Mouse (Mus musculus) retina, adult 2 months (tissue): ENCODE data around the gene Bmpr1b.
"Not testable (repeated sequence)": the region's sequence is repeated elsewhere in the genome, so short reads cannot be mapped to it uniquely, and the experiment has no call there.

Experiments
- DNase-seq: peaks from one replicate; pipeline ENCODE4 v3.0.0-alpha.2; 2012; ENCODE audit warnings: low read depth, low spot score

The Bmpr1b gene

DNA sequence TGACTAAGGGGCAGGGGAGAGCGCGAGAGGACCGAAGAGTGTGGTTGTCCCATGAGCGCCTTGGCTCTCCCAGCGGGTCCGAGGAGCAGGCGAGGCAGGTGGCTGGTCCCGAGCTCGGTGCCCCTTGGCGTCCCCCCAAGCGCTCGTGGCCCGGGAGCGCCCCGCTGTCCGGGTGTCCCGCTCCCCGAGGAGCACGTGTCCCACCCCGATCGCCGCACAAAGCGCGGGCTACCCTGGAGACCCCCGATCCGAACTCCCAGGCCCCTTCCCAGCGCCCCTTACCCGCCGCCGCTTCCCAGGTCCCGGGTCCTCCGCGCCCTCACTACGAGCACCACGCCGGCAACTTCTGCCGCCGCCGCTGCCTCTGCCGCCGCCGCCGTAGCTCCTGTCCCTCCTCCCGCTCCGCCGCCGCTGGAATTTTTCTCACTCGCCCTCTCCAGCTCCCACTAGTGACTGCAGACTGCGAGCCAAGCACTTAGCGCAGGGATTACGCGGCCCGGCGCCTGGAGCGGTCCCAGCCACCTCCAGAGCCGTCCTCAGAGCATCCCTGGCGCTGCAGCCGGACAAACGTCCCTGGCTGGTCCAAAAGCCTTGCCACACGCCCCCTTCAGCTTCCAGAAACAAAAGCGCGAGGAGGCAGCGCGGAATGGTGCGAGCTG, at the start of gene Bmpr1b:
Bmpr1b (minus strand) TSS at position 563 of the 659 bp plus-strand sequence.
- DNase-seq = peak; percentile 20

DNA sequence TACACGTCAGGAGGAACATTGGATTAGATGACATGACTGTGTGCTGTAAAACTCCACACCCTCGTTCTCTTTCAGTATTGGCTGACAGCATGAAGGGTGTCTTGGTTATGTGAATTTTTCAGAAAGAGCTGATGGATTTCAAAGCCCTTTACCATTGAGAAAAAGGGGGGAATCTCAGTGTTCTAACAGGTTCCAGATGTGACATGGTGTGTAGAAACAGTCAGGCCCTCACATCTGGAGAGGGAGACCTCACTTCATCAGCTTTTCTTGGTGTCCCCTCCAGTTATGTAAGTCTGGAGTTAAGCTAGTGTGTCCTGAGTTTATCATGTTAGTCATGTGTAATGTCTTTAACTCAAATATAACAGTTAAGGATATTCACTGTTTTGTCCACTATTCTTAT, 43.6 kb upstream of the Bmpr1b start:
- DNase-seq = no peak

DNA sequence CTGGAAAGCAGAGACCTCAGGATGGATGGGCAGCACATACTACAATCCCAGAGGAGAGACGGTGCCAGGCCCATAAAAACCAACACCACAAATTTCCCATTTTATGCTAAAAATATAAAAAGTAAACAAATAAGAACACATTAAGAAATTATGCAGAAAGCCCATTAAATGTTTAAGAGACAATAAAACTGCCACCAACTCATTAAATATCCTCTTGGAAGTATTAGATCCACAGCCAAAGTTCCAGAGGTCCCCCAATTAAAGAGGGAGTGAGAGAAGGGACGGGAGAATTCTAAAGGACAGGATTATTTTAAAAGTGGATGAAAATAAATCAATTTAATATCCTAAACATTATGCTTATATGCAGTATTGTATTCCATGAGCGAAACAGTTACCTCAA, 43.0 kb upstream of the Bmpr1b start:
- no peak for DNase-seq

DNA sequence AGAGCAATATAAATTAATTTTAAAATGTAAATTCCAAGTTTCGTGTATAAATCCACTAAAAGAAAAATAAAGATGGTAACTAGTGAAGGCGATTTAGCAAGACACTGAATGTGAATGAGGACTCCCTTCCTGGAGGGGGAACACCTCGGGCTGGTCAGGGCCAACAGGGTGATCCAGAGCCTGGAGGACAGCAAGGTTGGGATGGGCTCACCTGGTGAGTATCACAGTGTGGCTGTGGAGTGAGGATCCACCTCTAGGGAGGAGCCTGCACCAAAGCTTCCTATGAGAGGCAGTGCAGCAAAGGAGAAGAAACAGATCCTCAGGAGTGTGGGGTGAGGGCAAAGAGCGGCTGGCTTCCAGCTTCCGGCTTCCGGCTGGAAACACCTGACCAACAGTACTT, 40.8 kb upstream of the Bmpr1b start:
- no peak for DNase-seq

DNA sequence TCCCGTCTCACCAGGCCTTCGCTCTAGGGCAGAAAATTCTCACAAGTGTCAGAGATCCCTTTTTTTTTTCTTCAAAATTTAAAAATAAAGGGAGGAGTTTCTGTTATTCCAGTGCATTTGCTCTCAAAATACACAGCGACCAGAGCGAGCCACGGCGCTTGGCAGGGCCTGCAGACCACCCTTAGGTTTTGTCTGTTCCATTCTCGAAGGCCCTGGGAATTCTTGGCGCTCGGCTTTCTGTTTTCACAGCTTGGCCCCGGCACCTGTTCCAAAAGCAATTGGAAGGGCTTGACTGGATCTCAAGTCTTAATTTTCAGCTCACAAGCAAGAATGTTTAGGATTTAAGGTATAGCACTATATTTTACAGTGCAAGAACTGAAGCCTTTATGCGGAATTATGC, 39.8 kb upstream of the Bmpr1b start:
- no peak for DNase-seq

DNA sequence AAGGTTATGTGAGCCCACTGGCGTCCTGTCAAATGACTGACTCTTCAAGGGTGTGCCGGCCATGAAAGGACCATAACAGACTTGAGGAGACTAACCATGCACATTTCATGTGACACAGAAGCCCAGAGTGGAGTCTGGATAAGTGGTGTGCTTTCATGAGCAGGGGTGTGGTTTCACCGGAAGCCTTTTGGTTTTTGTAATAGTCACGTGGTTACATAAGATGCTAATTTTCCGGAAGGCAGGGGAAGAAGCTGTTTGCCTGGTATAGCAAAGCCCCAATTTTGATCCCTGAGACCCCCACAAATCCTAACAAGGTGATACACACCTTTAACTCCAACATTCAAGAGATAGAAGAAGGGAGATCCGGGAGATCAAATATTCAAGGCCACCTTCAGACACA, 38.3 kb upstream of the Bmpr1b start:
- DNase-seq = no peak

DNA sequence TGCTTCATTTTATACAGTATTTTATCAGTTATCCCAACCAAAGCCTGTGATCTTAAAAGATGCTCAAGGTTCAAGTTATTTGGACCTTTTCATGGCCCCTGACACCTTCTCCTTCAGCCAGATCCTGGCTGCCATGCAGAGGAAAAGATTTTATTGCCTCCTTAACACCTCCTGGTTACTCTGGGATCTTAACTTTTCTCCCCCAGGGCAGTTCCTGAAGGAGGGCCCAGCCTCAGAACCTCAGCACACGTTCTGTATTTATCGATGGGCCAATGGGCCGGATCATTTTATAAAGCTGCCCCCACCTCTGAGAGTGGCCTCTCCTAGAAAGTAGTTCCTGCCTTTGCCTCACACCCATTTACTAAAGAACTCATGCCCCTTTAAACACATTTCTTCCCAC, 37.1 kb upstream of the Bmpr1b start:
- no peak for DNase-seq

DNA sequence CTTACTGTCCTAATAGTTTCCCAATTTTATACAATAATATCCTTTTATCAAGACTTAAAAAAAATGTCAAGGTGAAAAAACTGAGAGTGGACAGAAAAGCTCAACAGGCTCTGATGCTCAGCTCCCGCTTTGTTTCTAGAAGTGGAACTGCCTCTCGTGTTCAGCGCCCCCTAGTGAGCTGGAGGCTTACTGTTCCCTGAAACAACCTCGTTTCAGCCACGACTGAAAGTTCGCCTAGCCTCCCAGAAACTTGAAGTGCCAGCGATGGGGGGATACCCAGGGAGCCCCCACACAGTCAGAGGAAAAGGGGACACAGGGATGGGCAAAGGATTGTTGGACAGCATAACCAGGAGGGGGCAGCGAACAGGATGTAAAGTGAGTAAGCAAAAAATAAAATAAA, 26.9 kb upstream of the Bmpr1b start:
- no peak for DNase-seq

DNA sequence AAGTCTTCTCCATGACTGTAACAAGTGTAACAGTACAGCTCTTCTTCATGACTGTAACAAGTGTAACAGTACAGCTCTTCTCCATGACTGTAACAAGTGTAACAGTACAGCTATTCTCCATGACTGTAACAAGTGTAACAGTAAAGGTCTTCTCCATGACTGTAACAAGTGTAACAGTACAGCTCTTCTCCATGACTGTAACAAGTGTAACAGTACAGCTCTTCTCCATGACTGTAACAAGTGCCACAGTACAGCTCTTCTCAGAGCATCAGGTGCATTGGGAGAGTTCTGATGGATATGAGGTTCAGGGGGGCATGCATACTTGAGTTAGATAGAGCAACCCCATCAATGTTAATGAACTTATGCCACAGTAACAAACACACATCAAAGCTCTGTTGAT, 22.4 kb upstream of the Bmpr1b start:
- not testable (repeated sequence) for DNase-seq

DNA sequence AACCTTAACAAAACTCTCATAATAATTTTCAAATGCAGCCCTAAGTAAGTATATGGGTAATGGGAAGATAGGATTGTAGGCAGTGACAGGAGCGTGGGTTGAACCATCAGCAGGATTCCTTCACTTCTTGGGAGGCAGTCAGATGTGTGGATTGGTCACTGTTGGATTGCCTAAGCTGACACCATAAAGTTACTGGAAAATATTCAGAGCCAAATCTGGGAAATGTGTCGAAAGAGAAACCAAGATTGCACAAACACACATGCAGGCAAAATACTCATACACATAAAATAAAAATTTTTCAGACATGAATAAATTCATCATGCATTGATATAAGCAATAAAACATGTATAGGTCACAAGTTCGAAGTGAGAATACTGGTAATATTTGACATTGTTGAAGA, 17.3 kb upstream of the Bmpr1b start:
- DNase-seq = no peak

DNA sequence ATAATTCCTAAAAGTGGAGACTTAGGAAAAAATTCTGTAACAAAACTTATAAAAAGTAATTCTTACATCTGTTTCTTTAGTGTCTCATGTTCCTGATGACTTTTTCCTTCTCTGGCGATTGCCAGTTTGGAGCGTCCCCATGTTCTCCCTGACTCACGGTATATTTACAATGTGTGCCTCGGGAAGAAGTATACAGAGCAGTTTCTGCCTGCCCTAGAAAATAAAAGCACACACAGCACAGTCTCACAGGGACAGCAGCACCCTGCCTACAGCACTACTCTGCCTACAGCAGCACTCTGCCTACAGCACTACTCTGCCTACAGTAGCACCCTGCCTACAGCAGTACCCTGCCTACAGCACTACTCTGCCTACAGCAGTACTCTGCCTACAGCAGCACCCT, 4.8 kb upstream of the Bmpr1b start:
- DNase-seq = no peak

DNA sequence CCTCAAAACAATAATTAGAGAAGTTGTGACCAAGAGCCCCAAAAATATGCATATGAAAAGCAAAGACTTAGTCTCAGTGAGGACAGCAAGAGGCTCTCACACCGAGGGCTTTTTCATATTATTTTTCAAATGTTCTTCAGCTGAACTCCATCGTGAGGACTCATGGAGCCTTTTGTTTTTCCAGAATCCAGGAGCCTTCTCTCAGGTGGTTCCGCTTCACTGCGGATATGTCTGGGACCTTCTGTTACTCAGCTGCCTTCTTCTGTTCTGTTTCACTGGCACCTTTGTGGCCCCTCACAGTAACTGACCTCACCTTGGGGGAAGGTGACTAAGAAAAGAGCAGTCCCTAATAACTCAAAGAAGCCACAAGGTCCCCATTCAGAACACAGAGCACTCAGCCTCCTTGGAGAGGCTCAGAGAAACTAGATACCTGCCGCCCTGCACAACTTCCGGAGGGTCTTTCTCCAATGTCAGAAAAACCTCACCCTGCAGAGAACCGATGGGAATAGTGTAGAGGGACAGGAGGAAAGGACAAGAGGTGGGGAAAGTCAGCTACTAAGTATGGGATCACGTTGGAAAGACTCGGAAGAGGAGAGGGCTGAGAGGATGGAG, 868 bp downstream of the Bmpr1b start:
- DNase-seq = no peak

DNA sequence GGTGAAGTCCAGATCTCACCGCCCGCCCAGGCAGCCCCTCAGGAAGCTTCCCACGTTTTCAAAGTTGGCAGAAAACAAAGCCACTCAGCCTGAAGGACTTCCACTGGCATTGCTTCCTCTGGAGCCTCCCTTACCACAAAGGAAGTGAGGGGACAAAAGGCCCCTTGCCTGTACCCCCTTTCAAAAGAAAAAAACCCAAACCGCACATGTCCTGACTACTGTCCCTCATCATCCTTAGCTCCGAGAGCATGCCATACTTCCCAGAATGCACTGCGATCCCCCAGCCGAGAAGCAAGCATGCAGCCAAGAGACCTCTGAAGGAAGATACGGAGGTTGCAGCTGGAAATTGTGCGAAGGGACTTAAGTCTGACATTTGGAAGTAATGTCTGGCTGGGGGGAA, 4.2 kb downstream of the Bmpr1b start:
- no peak for DNase-seq

DNA sequence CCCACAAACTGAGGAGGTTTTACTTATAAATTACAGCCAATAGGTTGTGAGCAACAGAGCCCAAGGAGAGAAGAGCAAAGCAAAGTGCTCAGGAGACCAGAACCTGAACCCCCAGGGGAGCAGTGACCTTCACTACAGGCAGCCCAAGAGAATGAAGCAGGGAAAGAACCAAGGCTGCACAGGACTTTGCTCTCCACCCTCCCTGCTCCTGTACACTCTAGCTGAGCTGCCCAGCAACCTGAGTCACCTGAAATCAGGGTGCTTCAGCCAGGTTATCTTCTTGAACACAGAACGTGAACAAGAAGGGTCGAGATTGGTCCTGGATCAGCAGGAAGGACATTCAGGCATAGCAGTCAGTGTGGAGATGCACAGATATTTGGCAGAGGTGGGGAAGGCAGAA, 5.3 kb downstream of the Bmpr1b start:
- no peak for DNase-seq

DNA sequence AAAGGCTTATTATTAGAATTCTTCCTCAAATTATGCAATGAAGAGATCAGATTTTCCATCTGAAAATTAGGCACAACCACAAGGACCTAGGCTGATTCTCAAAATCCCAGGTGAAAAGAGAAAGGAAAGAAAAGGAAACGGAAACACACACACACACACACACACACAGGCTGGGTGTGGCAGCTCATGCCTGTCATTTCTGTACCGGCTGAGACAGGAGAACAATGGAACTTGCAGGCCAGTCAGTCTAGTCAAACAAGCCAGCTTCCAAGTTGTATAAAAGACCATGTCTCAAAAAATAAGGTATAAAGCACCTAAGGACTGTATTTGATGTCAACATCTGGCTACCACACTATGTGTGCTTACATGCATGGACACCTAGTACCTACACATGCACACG, 7.8 kb downstream of the Bmpr1b start:
- no peak for DNase-seq

DNA sequence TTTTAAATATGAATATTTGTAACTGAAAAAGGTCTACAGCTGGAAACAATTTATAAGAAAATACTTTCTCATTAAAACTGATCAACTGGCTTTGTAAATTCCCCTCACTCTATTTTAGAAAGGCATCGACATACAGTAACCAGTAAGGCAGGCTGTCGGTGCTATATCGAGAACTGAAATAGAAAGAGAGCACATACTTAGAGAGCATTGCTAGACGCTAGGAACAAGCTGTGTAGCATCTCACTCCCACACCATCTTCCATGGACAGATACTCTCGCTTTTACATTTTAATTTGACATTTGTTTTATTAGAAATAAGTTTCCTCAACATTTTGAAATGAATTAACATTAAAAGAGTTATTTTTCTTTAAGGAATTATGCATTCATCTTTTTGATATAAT, 17.2 kb downstream of the Bmpr1b start:
- DNase-seq = no peak

DNA sequence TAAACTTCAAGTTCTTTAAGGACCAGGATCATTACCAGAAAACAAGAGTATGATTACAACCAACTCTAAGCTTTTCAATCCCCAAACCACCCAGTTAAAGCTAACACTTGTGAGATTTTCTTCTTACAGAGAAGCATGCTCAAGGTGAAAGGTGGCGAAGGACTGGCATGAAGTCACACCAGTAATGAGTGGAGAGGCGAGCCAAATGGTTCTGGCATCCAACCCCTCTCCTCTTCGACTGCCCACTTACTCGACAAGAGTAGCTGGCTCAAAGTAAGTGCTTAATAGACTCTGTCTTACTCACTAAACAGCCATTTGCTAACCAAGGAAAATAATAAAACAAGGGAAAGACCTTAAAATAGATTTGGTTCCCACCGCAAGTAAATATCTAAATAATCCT, 30.4 kb downstream of the Bmpr1b start:
- DNase-seq = no peak

DNA sequence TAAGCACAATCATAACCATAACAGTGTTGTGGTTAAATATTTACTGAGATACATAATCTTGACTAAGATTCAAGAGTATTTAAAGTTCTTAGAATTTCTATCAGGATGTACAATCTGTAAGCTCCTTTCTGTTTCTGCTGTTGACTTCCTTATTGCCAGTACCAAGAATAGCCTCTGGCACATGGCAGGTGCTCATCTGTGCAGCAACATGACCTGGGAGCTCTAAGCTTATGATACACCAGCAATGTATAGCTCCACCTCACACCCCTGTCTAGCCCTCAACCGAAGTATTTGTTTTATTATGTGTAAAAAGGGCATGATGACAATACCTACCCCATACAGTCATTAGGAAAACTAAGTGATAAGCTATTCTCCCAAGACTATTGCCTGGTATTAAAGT, 42.8 kb downstream of the Bmpr1b start:
- no peak for DNase-seq

DNA sequence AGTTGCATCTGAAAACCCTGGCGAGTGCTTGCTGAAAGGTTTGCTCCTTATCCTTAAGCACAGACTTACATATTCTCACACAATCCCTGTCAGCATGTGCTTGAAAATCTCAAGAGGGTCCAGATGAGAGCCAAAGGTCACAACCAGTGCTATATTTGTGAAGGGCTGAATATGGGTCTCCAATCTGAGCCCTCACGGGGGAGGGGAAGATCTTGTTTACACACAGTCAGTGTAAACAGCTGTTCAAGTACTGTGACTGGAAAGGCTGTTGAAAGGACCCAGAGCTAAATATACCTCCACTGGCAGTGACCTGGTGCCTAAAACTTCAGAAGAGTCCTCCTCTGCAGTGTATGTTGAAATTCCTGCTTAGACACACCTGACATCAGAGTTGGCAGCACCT, 43.7 kb downstream of the Bmpr1b start:
- DNase-seq = no peak

DNA sequence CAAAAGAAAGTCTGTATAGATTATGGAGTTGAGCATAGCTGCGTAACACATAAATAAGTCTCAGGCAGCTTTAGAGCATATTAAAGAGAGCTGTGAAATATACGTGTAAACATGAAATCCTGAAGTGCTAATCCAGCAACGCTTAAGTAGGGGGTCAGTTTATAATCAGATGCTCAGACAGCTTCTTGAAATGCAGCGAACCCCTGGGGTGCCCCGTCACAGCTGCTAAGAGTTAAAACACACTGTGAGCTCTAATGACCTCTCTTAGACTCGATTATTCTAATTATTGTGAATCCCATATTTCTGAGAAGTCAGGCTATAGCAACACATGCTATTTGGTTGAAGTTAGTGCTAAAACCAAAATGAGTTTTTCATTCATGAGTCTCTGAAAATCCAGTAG, 45.0 kb downstream of the Bmpr1b start:
- no peak for DNase-seq

DNA sequence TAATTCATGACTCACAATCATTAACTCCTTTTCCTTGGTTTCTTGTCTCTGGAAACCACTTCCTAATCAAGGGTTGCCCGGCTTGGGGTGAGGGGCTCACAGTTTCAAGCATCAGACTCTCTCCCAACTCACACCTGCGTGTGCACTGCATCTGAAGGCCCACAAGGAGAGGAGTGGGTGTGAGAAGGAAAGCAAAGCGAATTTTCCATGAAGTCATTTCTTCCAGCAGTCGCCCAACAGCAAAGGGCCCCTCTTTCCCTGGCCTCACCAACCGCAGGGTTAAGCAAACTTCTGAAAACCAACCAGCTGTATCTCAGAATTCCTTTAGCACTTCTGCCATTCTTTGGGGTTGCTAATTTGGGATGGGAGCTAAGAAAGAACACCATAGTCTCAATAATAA, 46.8 kb downstream of the Bmpr1b start:
- DNase-seq = no peak

DNA sequence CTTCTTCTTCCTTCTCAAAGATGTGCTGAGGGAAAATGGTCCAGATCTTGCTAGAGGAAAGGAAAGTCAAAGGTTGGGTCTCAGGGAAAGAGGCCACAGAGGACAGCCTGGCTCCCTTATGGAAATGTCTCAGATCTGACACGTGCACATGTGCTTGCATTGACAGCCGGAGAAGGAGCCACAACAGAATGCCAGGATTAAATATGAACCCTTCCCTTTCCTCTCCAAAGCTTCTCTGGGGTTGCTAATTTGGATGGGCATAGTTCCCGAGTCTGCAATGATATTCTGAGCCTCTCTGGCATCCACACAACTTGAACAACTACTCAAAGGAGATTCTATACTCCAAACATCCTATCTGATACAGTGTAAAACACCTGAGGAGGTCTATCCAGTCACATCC, 48.4 kb downstream of the Bmpr1b start:
- DNase-seq = no peak

DNA sequence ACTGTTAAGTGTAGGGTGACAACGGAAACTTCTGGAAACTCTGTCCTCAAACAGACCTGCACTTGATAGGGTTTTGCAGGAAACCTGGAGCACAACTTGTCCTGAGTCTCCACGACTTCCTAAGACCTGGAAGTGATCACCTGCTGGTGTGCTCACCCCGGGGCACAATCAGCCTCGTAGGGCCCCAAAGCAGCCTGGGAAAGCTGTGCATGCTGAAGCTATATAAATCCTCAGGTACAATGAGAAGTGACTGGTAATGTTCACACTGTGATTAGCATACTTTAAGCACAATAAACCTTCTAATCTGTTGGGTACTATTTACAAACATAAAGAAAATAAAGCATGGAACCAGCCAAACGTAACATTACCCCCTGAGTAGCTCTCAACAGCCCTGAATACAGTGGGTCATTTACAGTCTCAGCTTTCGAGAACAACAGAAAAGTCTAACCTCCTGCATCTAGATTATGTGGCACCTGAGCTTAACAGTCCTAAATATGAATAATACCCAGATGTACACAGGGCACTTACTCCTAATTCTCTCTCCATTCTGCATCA, 54.4 kb downstream of the Bmpr1b start:
- no peak for DNase-seq

DNA sequence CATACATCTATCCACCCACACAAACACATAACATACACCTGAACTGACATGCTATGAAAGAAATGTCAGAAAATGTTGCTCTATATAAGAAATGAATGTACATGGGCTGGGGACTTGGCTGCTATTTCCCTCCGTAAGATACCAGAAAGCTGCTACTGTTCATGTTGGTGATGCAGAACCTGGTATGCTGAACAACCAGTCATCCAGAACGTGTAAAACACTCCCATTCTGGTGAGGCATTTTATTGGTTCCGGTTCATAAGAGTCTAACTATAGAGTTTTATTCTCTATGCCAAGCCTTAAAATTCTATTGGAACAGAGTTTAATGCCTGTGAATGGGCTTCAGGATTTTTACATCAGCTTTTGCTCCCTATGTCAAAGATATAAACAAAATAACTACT, 55.0 kb downstream of the Bmpr1b start:
- DNase-seq = no peak
